Mouse (Mus musculus) layer of hippocampus, adult 8-10 months (tissue): ENCODE results near the gene Prpf40b. TPM values are rescaled to one million over a fixed set of nuclear protein-coding genes. Genes with fewer than 3 reads are reported as not detected.

ENCODE experiments used
- DNase-seq, 2 experiments: peaks; one replicate each; pipeline ENCODE4 v3.0.0; 2022; ENCODE audit warnings: low spot score in 2 of 2
- total RNA-seq, 4 experiments: library from RNA; stranded (reverse); gene quantifications; 2 replicates each; pipeline ENCODE4 v1.2.4; 2022

Gene Prpf40b
- total RNA-seq, 4 experiments from 2014 or later, result 93.1 to 117 (median 99.9) TPM

DNA sequence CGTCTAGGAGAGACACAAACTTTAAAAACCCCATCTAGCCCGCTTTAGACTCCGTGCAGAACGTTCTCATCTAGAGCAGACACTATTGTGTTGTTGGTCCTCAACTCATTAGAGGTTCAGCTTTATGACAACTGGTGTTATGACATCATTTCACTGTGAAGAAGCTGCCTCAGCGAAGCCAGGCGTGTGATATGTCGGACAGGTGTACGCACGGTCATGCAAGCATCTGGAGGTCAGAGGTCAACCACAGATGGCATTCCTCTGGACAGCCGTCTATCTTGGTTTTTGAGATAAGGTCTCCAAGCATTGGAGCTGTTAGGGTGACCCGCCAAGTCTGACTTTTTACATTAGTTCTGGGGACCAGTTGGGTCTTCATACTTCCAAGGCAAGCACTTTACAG is 4.3 kb upstream of the Prpf40b start:
- no peak for DNase-seq

DNA sequence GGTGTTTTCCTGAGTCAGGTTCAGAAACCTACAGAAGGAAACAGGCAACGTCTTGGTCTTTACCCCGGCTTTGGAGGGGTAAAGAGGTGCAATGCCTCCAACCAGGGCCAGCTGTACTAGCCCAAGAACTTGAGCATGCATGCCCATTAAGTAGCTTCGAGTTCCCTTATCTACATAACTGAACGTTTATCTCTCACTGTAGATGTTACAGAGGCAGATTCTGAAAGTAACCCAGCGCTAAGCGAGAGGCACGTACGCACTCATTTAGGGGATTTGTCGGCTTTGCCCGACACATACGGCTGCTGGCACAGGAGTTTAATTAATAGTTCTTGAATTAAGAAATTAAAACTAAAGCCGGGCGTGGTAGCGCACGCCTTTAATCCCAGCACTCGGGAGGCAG is 600 bp upstream of the Prpf40b start:
- no peak for DNase-seq

DNA sequence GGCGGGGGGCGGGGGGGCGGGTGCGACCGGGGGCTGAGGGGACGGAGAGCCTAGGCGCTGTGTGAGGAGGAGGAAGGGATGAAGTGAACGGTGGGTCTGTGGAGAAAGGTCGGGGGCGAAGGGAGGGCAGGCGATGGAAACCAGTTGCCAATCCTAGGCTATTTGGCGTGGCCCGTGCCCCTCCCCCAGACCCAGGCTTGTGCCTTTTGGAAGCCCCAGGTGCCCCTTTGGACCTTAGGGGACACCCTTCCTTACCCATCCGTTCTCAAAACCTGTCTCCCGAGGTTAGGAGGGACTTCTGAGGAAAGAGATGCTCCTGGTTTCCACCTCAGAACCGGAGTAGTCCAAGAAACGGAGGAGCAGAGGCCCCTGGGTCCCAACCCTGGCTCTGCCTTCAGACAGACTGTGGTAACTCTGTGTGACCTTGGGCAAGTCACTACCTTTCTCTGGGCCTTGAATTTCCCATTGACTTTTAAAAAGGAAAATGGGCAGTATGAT is 646 bp downstream of the Prpf40b start, which contains the start of gene Fam186b:
Fam186b (minus strand) TSS at position 405 of the 498 bp plus-strand sequence.
- peak in 1 of 2 experiments; percentile 32 for DNase-seq

DNA sequence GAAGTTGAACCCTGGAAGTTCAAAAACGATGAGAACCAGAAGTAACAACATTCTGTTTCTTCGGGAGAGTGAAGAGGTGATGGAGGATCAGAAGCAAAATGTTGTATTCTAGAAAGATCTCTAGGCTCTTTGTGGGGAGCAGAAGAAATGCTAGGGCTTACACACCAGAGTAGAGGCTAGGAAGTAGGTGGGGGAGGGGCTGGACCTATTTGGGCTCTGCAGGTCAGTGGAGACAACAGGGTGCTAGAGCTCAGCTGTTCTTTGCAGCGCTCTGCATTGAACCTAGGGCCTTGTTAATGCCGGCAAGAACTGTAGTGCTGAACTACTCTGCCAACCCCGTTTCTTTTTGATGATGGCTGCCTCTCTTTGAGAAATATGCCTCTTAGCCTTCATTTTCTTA is 1.3 kb downstream of the Prpf40b start:
- no peak for DNase-seq

DNA sequence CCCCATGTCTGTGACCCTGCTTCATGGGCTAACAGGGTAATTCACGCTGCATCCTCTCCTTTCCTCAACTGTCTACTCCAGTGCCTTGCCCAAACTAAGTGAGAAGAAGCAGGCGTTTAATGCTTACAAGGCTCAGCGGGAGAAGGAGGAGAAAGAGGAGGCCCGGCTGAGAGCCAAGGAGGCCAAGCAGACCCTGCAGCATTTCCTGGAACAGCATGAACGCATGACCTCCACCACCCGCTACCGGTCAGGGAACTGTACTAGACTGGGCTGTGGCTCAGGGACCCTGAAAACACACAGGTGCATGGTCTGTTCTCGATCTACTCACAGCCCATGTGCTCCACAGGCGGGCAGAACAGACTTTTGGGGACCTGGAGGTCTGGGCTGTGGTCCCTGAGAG is 12.6 kb downstream of the Prpf40b start:
- no peak for DNase-seq

DNA sequence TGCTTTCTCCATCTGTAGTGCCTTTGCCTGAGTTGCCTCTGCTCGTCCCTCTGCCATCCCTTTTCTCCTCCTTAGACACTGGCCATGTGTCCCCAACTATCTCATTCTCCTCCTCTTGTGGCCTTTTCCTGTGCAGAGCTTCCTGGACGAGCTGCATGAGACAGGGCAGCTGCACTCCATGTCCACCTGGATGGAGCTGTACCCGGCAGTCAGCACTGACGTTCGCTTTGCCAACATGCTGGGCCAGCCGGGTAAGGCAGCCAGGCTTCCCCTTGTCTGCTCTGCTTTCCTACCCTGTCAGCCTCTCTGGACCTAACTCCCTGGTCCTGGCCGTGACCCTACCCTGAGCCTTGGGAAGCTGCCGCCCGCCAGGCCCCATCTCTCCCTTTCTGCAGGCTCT is 14.7 kb downstream of the Prpf40b start:
- no peak for DNase-seq

DNA sequence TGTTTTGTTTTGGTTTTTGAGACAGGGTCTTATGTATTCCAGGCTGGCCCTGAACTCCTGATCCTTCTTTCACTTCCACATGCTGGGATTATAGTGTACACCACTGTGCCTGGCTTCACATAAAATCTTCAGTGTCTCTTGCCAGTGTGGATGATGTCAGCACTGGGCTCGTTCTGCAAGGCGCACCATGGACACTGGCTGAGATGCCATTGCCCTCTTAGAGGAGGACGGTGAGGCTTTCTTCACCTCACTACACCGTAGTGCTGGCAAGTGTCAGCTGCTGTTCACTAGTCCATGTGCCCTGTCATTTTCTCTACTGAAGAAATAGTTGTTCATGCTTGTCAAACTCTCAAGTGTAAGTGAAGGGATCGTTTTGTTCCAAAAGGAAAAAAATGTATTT is 15.7 kb downstream of the Prpf40b start:
- no peak for DNase-seq

DNA sequence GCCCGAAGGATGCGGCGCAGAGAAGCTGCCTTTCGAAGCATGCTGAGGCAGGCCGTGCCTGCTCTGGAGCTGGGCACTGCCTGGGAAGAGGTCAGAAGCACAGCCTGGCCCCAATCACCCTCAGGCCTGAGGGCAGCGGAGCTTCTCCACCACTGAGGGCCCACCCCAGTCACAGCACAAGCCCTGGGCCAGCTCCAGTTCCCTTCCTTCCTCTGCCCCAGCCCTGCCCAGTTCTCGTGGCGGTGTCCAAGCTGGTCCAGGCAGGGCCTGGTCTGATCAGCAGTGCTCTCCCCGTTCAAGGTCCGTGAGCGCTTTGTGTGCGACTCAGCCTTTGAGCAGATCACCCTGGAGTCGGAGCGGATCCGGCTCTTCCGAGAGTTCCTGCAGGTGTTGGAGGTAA is 20.0 kb downstream of the Prpf40b start:
- DNase-seq, result no peak

DNA sequence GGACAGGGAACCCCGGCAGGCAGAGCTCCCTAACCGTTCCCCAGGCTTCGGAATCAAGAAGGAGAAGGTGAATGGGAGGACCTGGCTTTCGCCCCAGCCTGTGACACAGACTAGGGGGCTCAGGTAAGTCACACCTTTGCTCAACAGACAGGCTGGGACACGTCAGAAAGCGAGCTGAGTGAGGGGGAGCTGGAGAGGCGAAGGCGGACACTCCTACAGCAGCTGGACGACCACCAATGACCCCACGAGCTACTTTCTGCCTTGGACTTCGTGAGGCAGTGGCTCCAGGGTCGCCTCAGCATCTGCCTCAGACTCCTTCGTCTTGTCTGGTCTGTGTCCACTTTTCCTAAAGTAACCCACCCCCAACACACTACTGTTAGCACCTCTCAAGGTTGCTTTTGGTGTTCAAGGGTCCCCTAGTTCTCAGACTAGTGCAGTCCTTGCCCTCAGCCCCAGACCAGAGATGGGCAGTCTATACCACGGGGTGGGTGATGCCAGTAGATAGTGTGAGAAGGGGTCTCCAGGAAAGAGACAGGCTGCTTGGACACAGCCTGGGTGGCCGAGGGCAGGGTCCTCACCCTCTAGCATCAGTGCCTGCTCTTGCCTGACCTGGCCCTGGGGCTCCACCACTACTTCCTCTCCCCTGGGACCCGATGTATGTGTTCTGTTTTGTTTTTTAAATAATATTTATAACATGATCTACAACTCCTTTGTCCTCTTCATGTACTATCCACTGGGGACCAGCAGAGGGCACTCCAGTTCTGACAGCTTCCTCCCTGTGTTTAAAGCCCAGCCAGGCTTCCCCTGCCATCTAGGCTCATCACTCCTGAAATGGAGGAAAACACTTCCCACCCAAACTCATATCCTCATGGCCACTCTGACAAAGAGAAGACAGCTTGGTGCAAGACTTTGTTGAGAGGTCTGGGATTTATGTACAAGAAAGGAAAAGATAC is 21.7 kb downstream of the Prpf40b start:
- DNase-seq, result peak; percentile 69 to 83

DNA sequence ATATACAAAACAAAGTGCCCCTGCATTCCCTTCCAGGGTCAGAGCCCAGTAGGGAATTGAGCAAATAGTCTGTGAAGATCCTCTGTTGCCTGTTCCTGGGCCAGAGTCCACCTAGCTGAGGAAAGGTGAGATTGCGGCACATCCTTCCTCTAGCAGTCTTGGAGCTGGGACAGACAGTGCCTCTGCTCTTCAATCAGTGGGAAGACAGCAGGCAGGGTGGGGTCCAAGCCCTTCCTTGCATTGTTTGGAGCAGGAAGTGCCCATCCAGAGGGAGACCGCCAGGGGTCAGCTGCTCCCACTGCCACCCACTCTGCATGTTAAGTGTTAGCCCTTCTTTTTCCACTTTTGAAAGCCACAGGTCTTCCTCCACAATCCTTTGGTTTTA is 22.4 kb downstream of the Prpf40b start:
- DNase-seq, result no peak

DNA sequence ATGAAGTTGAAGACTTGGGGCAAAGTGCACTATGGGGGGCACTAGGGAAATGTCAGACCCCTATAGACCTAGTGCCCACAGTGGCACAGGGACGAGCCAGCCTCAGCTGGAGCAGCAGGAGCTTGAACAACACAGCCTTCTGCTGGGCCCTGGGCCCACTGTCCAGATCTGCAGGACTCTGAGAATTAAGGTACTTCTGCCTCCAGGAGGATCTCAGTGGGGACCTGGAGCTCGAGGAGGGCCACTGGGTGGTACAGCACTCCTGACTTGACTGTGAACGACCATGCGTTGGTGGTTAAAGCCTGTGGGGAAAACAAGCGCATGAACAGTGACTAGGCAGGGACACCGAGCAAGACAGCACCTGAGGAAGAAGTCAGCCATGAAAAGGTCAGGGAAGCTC is 23.2 kb downstream of the Prpf40b start:
- no peak for DNase-seq

DNA sequence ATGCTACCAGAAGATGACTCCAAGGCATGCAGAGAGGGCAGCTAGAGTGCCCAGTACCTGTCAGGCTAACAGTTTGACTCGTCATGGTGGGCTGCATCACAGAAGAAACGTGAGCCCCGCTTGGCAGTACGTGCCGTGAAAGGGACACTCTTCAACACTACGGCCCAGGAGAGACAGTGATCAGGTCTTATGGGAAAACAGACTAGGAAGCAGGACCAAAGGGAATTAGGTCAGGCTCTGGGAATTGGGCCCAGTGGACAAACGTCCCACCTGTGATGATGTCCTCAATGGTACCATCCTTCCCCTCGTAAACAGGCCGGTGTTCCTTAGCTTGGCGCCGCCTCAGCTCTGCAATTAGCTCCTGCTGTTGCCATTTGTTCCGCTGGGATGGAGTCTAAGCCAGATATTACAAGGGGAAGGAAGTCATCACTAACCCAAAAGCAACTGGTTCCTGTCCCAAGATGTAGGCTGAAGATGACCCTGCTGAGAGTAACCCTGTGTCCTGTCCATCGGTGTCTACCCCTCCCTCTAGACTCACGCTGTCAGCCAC is 24.0 kb downstream of the Prpf40b start:
- no peak for DNase-seq

DNA sequence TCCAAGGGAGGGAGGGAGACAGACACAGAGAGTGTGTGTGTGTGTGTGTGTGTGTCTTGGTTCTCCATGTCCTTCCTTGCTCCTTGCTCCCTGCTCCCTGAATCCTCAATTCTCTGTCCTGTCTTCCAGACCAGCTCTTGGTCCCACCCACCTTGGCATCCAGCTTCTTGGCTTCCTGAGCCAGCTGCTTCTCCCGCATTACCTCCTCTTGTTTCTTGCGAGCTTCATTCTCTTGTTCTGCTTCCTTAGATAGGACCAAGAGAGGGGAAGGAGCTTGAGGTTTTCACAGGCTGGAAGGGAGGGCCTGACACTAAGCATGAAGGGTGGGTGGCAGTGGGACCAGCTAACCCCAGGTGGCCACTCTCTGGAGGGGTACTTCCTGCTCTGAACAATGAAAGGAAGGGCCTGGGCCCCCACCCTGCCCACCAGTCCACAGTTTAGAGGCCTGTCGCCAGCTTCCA is 24.6 kb downstream of the Prpf40b start:
- no peak for DNase-seq

DNA sequence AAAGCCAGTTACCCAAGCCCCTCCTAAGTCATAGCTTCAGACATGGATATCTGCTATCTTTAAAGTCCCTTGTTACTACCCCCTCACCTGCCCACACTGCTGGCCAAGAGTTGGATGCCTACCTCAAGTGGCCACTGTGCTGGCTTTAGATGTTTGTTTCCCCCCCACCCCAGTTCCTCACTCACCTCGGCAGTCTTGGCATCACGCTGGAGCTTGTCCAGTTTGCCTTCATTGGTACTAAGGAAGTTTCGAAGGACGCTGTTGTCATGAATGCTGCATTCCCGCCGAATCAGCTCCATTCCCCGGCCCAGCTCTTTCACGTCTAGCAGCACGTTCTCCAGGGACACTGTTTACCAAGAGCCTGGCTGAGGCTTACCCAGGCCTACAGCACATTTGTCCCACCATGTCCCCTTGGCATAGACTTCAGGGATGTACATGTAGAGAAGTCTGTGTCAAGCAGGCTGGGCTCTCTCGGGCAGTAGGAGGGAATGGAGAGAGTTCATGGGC is 25.3 kb downstream of the Prpf40b start:
- no peak for DNase-seq

DNA sequence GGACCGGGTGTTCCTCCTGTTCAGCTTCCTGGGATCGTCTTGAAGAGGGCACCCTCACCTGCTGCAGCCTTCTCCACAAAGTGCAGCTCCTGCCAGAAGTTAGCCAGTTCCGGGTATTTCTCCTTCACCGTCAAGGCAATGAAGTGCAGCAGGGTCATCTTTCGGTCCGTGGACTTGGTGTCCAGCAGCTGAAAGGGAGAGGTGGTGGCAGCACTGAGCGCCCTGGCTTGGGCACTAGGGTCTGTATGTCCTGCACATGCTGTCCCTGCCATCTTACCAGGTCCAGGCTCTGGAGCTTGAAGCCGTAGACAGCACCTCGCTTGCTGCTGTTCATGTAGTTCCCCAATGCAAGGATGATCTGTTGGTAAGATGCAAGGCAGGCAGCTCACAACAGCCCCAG is 26.1 kb downstream of the Prpf40b start:
- no peak for DNase-seq

DNA sequence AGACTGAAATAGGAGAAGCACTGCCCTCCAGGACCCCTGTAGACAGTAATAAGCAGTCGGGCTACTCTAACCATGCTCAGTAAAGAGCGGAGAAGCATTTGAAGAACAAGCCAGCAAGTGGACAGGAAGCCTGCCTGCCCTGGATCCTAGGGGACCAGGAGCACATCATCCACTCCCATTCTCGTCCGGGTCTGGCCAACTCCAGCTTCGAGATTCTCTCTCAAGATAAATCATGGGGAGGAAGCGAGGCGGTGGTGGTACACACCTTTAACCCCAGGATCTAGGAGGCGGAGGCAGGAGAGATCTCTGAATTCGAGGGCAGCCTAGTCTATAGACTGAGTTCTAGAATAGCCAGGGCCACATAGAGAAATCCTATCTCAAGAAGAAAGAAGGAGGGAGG is 29.3 kb downstream of the Prpf40b start:
- no peak for DNase-seq

DNA sequence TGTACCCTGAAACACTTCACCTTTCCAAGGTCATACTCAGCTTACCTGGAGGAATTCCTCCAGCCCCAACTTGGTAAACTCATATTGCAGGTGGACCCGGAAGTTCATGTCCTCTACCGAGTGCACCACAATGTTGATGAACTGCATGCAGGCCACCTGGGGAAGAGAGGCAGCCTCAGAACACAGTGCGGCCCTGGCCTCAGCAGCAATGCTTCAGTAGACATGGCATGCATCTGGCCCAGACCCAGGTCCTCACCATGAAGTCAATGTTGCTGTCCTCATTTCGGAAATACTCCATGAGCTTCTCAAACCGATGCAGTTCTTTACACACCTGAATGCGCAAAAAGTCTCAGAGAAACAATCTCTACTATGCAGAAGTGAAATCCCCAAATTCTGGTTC is 30.7 kb downstream of the Prpf40b start:
- DNase-seq, result no peak

DNA sequence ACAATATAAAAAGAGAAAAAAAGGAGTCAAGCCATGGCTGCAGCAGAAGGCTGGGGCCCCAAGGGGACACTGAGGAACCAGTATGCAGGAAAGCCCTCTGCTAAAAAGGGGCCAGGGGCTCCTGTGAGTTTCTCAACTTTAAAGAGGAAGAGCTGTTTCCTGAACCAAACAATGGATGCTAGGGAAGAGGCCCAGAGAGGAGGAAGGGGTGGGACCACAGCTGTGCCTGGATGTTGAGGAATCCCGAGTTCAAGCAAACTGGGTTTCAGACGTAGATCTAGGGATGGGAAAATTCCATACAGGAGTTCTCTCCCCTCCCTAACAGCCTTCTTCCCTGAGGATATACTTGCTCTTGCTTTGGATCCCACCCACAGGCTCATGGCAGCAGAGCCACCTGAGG is 31.5 kb downstream of the Prpf40b start:
- no peak for DNase-seq

DNA sequence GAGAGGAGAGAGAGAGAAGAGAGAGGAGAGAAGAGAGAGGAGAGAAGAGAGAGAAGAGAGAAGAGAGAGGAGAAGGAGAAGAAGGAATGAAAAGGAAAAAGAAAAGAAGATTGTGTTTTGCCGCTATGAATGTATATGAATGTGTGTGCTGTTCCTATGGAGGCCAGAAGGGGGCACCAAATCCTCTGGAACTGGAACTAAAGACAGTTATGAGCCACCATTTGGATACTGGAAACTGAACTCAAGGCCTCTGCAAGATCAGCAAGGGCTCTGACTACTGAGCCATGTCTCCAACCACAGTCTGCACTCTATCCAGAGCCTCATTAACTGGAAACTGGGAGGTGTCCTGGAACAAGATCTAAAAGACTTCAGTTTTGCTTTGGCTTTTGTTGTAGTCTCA is 32.1 kb downstream of the Prpf40b start:
- DNase-seq, result no peak

DNA sequence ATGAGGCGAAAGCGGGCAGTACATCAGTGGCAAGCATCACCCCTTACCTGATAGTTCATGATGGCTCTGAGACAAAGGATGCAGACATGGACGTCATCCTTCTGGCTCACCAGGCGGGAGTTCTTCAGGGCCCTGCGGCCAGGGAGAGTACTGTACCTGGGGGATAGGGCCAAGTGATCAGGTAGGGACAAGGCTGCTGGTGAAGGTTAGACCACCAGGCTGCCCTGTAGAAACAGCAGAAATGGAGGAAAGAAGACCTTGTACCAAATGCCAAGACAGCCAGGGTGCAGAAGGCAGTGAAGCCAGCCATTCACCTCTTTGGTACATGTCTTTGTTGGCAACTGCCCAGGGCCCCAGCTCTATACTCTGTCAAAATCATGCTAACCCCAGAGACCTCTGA is 33.1 kb downstream of the Prpf40b start:
- DNase-seq, result no peak

DNA sequence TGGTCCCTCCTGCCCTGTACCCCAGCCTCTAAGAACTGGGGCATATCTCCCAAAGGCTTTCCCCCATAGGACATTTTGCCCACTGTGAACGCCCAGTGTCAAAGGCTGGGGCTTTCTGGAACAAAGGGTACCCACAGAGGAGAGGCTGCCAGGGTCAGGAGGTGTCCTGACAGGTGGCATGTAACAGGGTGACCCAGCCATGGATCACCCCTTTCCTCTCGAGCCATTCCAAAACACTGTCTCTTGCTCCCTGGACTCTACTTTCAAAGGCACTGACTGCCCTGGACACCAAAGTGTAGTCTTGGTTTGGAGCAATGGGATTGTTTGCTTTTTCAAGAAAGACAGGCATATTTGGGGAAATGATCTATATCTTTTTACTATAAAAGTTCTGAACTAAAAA is 35.4 kb downstream of the Prpf40b start:
- DNase-seq, result no peak

DNA sequence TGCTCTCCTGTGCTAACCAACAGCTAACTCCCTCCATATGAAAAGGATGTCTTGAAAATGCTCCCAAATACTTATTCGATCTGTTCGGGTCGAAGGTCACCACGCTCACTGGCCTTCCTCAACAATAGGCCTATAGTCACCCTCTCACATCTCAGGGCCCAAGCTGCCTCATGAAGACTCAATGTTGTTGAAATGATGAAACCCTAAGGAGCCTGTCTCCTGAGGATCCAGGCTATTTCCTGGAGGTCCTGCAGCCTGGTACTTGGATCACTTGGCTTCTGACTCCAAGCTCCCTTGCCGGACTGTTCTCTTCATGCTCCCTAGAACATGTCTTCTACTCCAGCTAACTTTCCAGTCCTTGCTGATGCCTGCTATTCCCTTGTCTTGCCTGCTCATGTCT is 36.5 kb downstream of the Prpf40b start:
- no peak for DNase-seq

DNA sequence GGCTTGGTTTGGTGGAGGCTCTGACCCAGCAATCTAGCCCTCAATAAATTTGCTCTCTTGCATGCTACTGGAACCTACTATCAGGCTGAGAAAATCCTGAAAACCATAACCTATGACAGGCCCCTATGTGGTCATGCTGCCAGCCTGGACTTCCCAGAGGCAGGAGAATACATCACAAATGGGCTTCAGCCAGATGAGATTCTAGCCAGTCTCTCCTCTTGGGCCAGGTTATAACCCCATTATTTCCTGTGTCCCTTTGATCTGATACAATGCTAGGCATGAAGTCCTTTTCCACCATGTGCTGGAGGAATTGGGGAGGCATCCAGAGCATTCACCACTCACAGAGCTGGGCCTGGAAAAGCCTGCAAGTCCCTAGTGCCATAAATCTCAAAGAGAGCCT is 37.2 kb downstream of the Prpf40b start:
- no peak for DNase-seq
